Mouse (Mus musculus) neural tube, embryonic 14.5 days (tissue): ENCODE measurements around the gene Gpr35. TPM values are rescaled to one million over a fixed set of nuclear protein-coding genes. Genes with fewer than 3 reads are reported as not detected.

Source experiments
- polyA plus RNA-seq: library from polyadenylated mRNA; unstranded; fragments of >200 nt; fragmentation: Nextera tagmentation; extraction: Ambion mirVana; gene quantifications from 2 replicates; pipeline ENCODE4 v1.2.1, GENCODE M21; 2014

Gpr35 gene
- polyA plus RNA-seq, 1 experiment from 2014 or later, result 0.44 TPM

Other genes starting within 250 kb of the Gpr35 start
- 58.5 and 65.7 TPM in 2 replicates for gene Gpc1, start 119.2 kb upstream of the Gpr35 start, polyA plus RNA-seq
- 1.1 and 4.6 TPM in 2 replicates for gene Ankmy1, start 48.0 kb upstream of the Gpr35 start, polyA plus RNA-seq
- gene Dusp28, start 43.9 kb upstream of the Gpr35 start, polyA plus RNA-seq, result 15.9 and 18.0 TPM in 2 replicates
- gene Rnpepl1, start 40.1 kb upstream of the Gpr35 start, polyA plus RNA-seq, result 27.0 and 31.6 TPM in 2 replicates
- gene Capn10, start 16.5 kb upstream of the Gpr35 start, polyA plus RNA-seq, result 53.6 and 58.4 TPM in 2 replicates
- gene Aqp12, start 55.5 kb downstream of the Gpr35 start, polyA plus RNA-seq, result not detected in 2 replicates
- 377 and 438 TPM in 2 replicates for gene Kif1a, start 151.1 kb downstream of the Gpr35 start, polyA plus RNA-seq
- gene Agxt, start 184.4 kb downstream of the Gpr35 start, polyA plus RNA-seq, result not detected in 2 replicates
- not detected in 2 replicates for gene 2310007B03Rik, start 210.1 kb downstream of the Gpr35 start, polyA plus RNA-seq
- gene Crocc2, start 217.9 kb downstream of the Gpr35 start, polyA plus RNA-seq, result 0.08 and 0.14 TPM in 2 replicates